Comparison of ENCODE assay signal across 12 mouse cellular contexts in genomic region chrX:16860244-16860643, GRCm38 (mm10). TPM values are rescaled to one million over a fixed set of nuclear protein-coding genes. Genes with fewer than 3 reads are reported as not detected.
DNase-seq lines count a peak whose midpoint lies in the region; ATAC-seq and TF ChIP-seq lines count a peak whose summit lies in the region.
"Had no signal": no experiment of that assay in that cellular context is flagged by ENCODE, and none has a peak within 500 bp of the region (broad histone marks: within the 10 kb centered on the region; RNA-seq: fewer than 3 reads in every experiment).

No protein-coding gene starts in this region.

- intact Hi-C loops in left cerebral cortex, adult 2 months (cut with DNase I): loop anchor here (2.0 kb wide), 1 partner anchor 93 kb away; no protein-coding TSS in a partner anchor

- DNase-seq in frontal cortex, postnatal 14 days (ENCODE audit: low spot score in 2 of 2): no peak
- DNase-seq in left cerebral cortex, adult 2 months (ENCODE audit: extremely low spot score in 1 of 2, low spot score in 2 of 2): no peak
- DNase-seq in left cerebral cortex, adult 18-20 months (ENCODE audit: low spot score in 2 of 2): no peak
- peak; percentile 18 for DNase-seq in ZHBTc4 (ENCODE audit: low read depth, low spot score)
- peak; percentile 46 for DNase-seq in lung, postnatal 36 days
- DNase-seq in layer of hippocampus, adult 9-10 months (ENCODE audit: low spot score): no peak
- no peak for DNase-seq in urinary bladder, postnatal 10 days (ENCODE audit: low spot score)
- DNase-seq: adrenal gland, postnatal 25 days; gastrocnemius, postnatal 36 days had no signal

- H3K27ac ChIP-seq in left cerebral cortex, adult 2 months: no peak overlapping the region
- H3K27ac ChIP-seq: hindbrain, embryonic 13.5 days had no signal

- peak; percentile 54 for TF ChIP-seq CTCF in left cerebral cortex, adult 2 months (IDR thresholded peaks at IDR 0.05)

- H3K4me3 ChIP-seq in left cerebral cortex, adult 2 months: no peak overlapping the region
- H3K4me3 ChIP-seq: hindbrain, embryonic 13.5 days had no signal

- peak; percentile 62; the same call in 1 of the 2 replicates for ATAC-seq in frontal cortex, adult (ENCODE audit: low TSS enrichment)
- ATAC-seq: CD4-positive, CD25-positive, alpha-beta regulatory T cell, adult 4 months had no signal

RNA-seq across cellular contexts. Expression of gene Maob, which starts 43.1 kb away (rescaled TPM):
- 10 to 100 TPM; 13.7 to 16.4 TPM for total RNA-seq in left cerebral cortex, adult 2 months (2021)
- total RNA-seq in left cerebral cortex, adult 18-20 months (2021): 10 to 100 TPM; 16.1 to 17.8 TPM

RNA-seq across cellular contexts. Expression of gene Ndp, which starts 51.3 kb away (rescaled TPM):
- 1 to 10 TPM; 7.6 to 8.1 TPM for total RNA-seq in left cerebral cortex, adult 2 months (2021)
- total RNA-seq in left cerebral cortex, adult 18-20 months (2021): 10 to 100 TPM in 1 of 2 experiments, 1 to 10 TPM in 1; 7.7 to 11.5 TPM
- total RNA-seq: adrenal gland, postnatal 25 days; gastrocnemius, postnatal 36 days had no signal

Comparison
In these comparisons a context has a peak if more than half of its experiments do, and no peak if none do; other contexts are left out.
1. DNase-seq: peak in ZHBTc4 (single experiment) and lung, postnatal 36 days (single experiment); none in frontal cortex, postnatal 14 days (0 of 2), left cerebral cortex, adult 2 months (0 of 2), left cerebral cortex, adult 18-20 months (0 of 2), layer of hippocampus, adult 9-10 months (single experiment) and urinary bladder, postnatal 10 days (single experiment).